Mouse (Mus musculus): ENCODE results near the gene Spata31d1b. TPM values are rescaled to one million over a fixed set of nuclear protein-coding genes. Genes with fewer than 3 reads are reported as not detected.
"Not testable (repeated sequence)": the region's sequence is repeated elsewhere in the genome, so short reads cannot be mapped to it uniquely, and the experiment has no call there.

Gene Spata31d1b
- total RNA-seq, 2 experiments from 2014 or later = not detected

GRCm38 (mm10) chr13:59690576-59690975 lies 21.5 kb upstream of the Spata31d1b start:
- intact Hi-C loops (cut with DNase I) = loop anchor here (5.0 kb wide), 1 partner anchor 37 kb away; no protein-coding TSS in a partner anchor

GRCm38 (mm10) chr13:59691478-59691877 lies 20.6 kb upstream of the Spata31d1b start:
- DNase-seq (ENCODE audit: low spot score) = no peak
- intact Hi-C loops (cut with DNase I) = loop anchor here (5.0 kb wide), 1 partner anchor 36 kb away; no protein-coding TSS in a partner anchor

More at GRCm38 (mm10) chr13:59690576-59690975, 21.5 kb upstream of the Spata31d1b start:
- DNase-seq (ENCODE audit: low spot score) = no peak

- no peak for DNase-seq (ENCODE audit: low spot score)
- intact Hi-C loops (cut with DNase I) = loop anchor here (5.0 kb wide), 1 partner anchor 33 kb away; no protein-coding TSS in a partner anchor
These were observed 18.1 kb upstream of the Spata31d1b start, which contains the start of gene 4921517D22Rik for GRCm38 (mm10) chr13:59694008-59694407. TSS of gene 4921517D22Rik (minus strand) at chr13:59694108.

DNA sequence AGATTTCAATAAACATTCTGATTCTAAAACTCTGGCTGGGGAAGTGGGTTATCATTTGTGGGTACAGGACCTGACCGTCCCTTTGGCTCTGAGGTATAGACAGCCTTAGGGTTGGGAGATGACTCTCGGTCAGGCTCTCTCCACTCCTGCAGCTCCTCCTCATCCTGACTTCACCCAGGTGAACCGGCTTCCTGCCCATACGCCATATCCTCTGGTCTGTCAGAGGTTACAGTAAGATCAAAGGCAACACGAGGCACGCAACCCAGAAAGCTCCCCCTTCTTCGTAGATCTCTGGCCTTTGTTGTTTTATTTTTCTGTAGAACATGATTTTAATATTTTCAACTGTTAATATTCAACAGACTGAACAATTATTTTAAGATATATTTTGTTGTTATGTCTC lies 16.3 kb upstream of the Spata31d1b start:
- intact Hi-C loops (cut with DNase I) = no loop called here
- no peak for DNase-seq (ENCODE audit: low spot score)

DNA sequence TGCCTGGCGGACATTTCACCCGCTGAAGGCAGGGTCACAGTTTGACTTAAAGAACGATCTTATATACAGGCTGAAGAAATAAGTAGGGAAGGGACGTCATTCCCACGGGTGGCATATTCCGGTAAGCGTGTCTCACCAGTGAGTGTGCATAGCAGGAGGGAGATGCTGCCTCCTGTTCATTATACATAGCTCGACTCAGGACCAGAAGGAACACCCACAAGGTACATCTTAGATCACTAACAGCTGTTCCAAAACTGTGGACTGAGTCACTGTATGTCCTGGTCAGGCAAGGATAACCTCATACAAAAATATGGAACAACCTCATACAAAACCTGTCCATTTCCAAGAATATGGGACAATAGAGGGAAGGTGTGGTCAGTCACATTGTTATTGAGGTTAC lies 13.0 kb upstream of the Spata31d1b start:
- intact Hi-C loops (cut with DNase I) = no loop called here
- DNase-seq (ENCODE audit: low spot score) = no peak

GRCm38 (mm10) chr13:59700137-59700536 lies 11.9 kb upstream of the Spata31d1b start:
- not testable (repeated sequence) for DNase-seq (ENCODE audit: low spot score)

GRCm38 (mm10) chr13:59703514-59703913 lies 8.6 kb upstream of the Spata31d1b start:
- DNase-seq (ENCODE audit: low spot score) = no peak
- intact Hi-C loops (cut with DNase I) = no loop called here

More at GRCm38 (mm10) chr13:59700137-59700536, 11.9 kb upstream of the Spata31d1b start:
- intact Hi-C loops (cut with DNase I) = loop anchor here (2.0 kb wide), 1 partner anchor 17 kb away; no protein-coding TSS in a partner anchor

GRCm38 (mm10) chr13:59704562-59704961 lies 7.5 kb upstream of the Spata31d1b start:
- intact Hi-C loops (cut with DNase I) = no loop called here
- DNase-seq (ENCODE audit: low spot score) = no peak

DNA sequence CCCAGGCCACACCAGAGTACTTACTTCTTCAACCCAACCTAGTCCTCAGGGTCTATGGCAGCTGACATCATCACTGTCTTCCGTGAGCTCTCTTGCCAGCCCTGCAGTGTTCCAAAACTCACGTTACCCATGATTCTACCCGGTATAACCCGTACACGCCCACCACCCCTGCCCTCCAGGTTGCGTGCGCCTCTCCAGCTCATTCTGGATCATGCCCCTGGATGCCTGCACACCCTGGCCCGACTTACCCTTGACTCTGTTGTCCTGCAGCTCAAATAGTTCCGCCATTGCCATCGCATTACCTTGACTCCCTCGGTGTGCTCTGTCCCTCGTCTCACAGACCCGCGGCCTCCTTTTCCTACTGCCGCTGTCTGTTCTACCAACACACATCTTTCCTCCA lies 1.9 kb upstream of the Spata31d1b start, which contains the start of gene Spata31d1a:
Gene Spata31d1a (minus strand): TSS at position 101 of the 400 bp plus-strand sequence.
- intact Hi-C loops (cut with DNase I) = no loop called here
- DNase-seq (ENCODE audit: low spot score) = no peak

GRCm38 (mm10) chr13:59713710-59714109 lies 1.6 kb downstream of the Spata31d1b start:
- intact Hi-C loops (cut with DNase I) = no loop called here
- no peak for DNase-seq (ENCODE audit: low spot score)

DNA sequence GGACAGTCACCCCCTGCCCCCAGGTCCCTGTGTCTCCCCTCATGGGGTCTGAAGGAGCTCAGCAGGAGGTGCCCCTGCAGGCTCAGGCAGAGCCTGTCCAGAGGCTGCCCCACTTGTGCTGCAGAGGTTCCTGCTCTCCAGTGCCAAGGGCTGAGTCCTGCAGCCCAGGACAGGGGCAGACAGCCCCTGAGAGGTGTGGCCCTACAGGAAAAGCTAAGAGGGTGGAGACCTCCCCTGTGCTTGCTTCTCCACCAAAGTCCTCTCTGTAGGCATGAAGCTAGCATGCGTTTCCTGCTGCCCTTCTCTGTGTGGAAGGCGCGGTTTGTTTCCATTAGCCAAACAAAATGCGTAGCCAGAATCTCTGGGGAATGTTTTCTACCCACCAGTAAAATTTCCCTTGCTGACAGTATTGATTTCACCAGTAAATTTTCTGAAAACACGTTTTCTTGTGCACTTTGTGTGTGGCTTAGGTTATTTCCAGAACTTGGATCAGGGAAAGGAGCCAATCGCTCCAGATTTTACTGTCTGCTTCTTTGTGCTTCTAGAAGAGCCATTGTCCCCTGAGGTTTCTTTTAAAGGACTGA lies 6.9 kb downstream of the Spata31d1b start:
- DNase-seq (ENCODE audit: low spot score) = peak; percentile 27
- intact Hi-C loops (cut with DNase I) = not testable (repeated sequence)

DNA sequence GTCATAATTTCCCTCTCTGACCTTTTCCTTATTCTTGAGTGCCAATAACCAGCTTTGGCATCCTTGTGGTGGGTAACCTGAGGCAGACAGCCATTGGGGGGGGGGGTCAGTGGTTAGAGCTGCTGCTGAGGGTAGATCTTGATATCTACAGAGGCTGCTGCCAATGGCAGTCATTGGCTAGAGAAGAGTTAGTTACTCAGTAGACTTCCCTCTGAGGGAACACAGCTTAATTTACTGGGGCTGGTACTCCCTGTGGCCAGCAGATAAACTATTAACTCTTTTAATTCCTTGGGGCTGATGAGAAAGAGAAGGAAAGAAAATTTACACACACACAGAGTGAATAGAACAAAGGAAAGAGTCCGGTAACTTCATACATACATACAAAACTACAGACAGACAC lies 7.4 kb downstream of the Spata31d1b start:
- intact Hi-C loops (cut with DNase I) = no loop called here
- DNase-seq (ENCODE audit: low spot score) = no peak

DNA sequence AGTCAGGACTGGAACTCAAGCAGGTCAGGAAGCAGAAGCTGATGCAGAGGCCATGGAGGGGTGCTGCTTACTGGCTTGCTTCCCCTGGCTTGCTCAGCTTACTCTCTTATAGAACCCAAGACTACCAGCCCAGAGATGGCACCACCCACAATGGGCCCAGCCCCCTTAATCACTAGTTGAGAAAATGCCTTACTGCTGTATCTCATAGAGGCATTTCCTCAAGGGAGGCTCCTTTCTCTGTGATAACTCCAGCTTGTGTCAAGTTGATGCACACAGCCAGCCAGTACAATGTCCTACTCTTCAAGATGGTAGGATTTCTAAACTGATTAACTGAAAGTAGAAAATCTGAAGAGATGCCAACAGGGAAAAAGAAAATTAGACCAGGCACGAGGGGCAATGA lies 10.0 kb downstream of the Spata31d1b start:
- intact Hi-C loops (cut with DNase I) = not testable (repeated sequence)

DNA sequence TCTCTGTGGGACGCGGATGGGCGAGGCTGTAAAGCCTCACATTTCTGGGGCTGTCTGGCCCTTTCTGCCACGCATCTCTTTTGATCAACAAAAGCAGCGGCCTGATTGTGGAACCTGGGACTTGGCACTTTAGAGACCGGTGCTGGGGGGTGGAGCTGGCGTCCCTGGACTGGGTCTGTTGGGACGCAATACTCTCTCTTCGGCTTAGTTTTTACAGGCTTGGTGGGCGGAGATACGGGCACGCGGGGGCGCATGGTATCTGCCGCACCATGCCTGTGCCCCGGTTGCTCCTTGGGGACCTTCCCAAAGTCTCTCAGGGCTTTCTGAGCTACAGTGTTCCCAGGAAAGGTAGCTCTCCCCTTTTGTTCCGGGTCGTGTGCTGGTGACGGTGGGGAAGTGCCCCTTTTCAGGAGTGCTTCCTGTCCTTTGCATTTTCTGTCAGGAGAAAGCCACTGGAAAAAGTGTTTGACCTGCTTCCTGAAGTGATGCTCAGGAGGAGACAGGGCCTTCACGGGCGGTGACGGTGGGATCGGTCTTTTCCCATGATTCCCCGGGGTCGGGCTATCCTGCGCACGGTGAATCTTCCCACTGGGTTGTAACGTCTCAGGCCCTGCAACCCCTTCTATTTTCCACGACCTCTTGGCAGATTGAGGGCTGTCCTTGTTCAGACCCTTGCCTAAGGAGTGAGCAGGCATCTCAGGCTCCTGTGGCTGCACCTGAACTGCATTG lies 14.2 kb downstream of the Spata31d1b start:
- intact Hi-C loops (cut with DNase I) = loop anchor here (5.0 kb wide), 2 partner anchors 34 to 209 kb away; partner anchors contain the start of gene 4921517D22Rik
- no peak for DNase-seq (ENCODE audit: low spot score)

More for the DNA sequence above, 10.0 kb downstream of the Spata31d1b start:
- not testable (repeated sequence) for DNase-seq (ENCODE audit: low spot score)

GRCm38 (mm10) chr13:59728378-59729093 lies 16.5 kb downstream of the Spata31d1b start:
- intact Hi-C loops (cut with DNase I) = loop anchor here (2.0 to 5.0 kb wide), 3 partner anchors 36 to 211 kb away; partner anchors contain the start of gene 4921517D22Rik

DNA sequence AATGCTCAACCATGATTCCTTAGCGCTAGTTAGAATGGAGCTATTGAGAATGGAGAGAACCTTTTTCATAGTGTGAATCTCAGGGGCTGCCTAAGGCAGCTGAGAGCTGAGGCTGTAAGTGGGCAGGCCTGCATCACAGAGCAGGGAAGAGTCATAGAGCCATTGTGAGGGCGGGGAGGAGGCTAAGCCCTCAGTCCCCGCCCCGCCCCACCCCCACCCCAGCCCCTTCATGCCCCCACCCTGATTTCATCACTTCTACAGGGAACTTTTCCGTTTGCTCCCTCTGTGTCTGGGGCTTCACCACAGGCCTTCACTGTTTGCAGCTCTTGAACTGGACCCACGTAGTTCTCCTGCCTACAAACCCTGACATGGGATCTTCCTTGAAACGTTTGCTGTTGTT lies 19.6 kb downstream of the Spata31d1b start, which contains the start of gene Spata31d1d:
Gene Spata31d1d (minus strand): TSS at position 101 of the 400 bp plus-strand sequence.
- no peak for DNase-seq (ENCODE audit: low spot score)
- intact Hi-C loops (cut with DNase I) = loop anchor here (10.0 kb wide), 1 partner anchor 1097 kb away; no protein-coding TSS in a partner anchor

More at GRCm38 (mm10) chr13:59728378-59729093, 16.5 kb downstream of the Spata31d1b start:
- DNase-seq (ENCODE audit: low spot score) = peak; percentile 48

GRCm38 (mm10) chr13:59733936-59734335 lies 21.9 kb downstream of the Spata31d1b start:
- intact Hi-C loops (cut with DNase I) = loop anchor here (10.0 kb wide), 1 partner anchor 1099 kb away; no protein-coding TSS in a partner anchor
- DNase-seq (ENCODE audit: low spot score) = no peak

DNA sequence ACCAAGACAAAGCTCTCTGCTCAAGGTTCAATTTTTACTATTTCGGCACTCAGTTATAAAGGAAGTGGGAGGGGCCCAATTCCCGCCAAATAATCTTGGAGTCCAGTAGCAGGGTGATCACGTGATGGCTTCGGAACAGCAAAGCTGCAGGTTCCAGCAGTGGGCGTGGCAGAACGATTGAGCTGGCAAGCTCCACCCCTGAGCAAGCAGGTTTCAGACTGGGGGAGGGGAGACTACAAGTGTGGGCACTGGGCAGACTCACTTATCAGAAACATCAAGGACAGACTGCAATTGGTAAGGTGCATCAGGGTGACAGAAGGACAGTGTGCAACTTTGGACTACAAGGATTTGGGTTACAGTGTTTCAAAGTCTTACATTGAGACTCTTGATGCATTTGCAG lies 22.3 kb downstream of the Spata31d1b start:
- intact Hi-C loops (cut with DNase I) = loop anchor here (10.0 kb wide), 1 partner anchor 1100 kb away; no protein-coding TSS in a partner anchor
- DNase-seq (ENCODE audit: low spot score) = not testable (repeated sequence)

DNA sequence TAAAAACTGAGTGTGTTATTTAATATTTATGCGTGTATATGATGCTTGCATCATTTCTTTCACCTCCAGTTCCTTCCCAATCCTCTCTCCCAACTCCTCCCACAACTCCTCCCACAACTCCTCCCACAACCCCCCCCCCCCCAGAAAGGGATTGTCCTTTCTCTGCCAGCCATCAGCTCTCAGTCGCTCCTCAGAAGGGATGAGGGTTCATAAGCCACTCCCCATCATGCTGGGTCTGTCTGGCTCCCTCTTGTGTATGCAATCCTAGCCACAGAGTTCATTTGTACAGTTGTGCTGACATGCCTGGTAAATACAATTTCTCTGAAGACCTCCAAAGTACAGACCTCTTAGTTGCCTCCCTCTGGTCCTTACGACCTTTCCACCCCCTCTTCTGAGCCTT lies 23.1 kb downstream of the Spata31d1b start:
- intact Hi-C loops (cut with DNase I) = loop anchor here (10.0 kb wide), 1 partner anchor 1100 kb away; no protein-coding TSS in a partner anchor
- no peak for DNase-seq (ENCODE audit: low spot score)

Measured in heart, postnatal 25 days (tissue).